Mouse (Mus musculus) urinary bladder, postnatal 10 days (tissue): Measurements from ENCODE around the gene Sf3a2.

Experiments used
- DNase-seq: peaks from one replicate; pipeline ENCODE4 v3.0.0; 2022; ENCODE audit warnings: low spot score

Gene Sf3a2

GRCm38 (mm10) chr10:80798150-80799006, at the start of gene Sf3a2, which contains the start of gene Plekhj1:
Gene Sf3a2 (plus strand): TSS chr10:80798198.
Gene Plekhj1 (minus strand): TSS chr10:80798626.
- peak; percentile 77 for DNase-seq

GRCm38 (mm10) chr10:80748609-80749008, 49.4 kb upstream of the Sf3a2 start:
- DNase-seq: no peak

- no peak for DNase-seq
Observed at GRCm38 (mm10) chr10:80751188-80751832, 46.7 kb upstream of the Sf3a2 start.

- no peak for DNase-seq
Observed at GRCm38 (mm10) chr10:80752079-80752625, 45.8 kb upstream of the Sf3a2 start.

GRCm38 (mm10) chr10:80754594-80755290, 43.3 kb upstream of the Sf3a2 start, which contains the start of gene Dot1l:
Gene Dot1l (plus strand): TSS chr10:80755206.
- peak; percentile 92 for DNase-seq

- DNase-seq: no peak
Observed at GRCm38 (mm10) chr10:80755291-80756015, 42.5 kb upstream of the Sf3a2 start.

GRCm38 (mm10) chr10:80756099-80756498, 41.9 kb upstream of the Sf3a2 start:
- DNase-seq: no peak

GRCm38 (mm10) chr10:80756509-80756908, 41.5 kb upstream of the Sf3a2 start:
- no peak for DNase-seq

GRCm38 (mm10) chr10:80756967-80757366, 41.0 kb upstream of the Sf3a2 start:
- DNase-seq: no peak

GRCm38 (mm10) chr10:80757717-80758116, 40.3 kb upstream of the Sf3a2 start:
- DNase-seq: no peak

- no peak for DNase-seq
Observed at GRCm38 (mm10) chr10:80758651-80759050, 39.3 kb upstream of the Sf3a2 start.

GRCm38 (mm10) chr10:80760596-80761524, 37.1 kb upstream of the Sf3a2 start:
- no peak for DNase-seq

- DNase-seq: no peak
Observed at GRCm38 (mm10) chr10:80761821-80762220, 36.2 kb upstream of the Sf3a2 start.

- no peak for DNase-seq
Observed at GRCm38 (mm10) chr10:80763502-80763901, 34.5 kb upstream of the Sf3a2 start.

- DNase-seq: no peak
Observed at GRCm38 (mm10) chr10:80765746-80766145, 32.3 kb upstream of the Sf3a2 start.

GRCm38 (mm10) chr10:80766161-80766815, 31.7 kb upstream of the Sf3a2 start:
- no peak for DNase-seq

GRCm38 (mm10) chr10:80768365-80768764, 29.6 kb upstream of the Sf3a2 start:
- DNase-seq: no peak

- no peak for DNase-seq
Observed at GRCm38 (mm10) chr10:80773816-80774215, 24.2 kb upstream of the Sf3a2 start.

GRCm38 (mm10) chr10:80774549-80774948, 23.4 kb upstream of the Sf3a2 start:
- peak; percentile 52 for DNase-seq

- DNase-seq: no peak
Observed at GRCm38 (mm10) chr10:80774981-80775380, 23.0 kb upstream of the Sf3a2 start.
